Mouse (Mus musculus) layer of hippocampus, adult 9-11 months (tissue): Measurements from ENCODE around the gene Gm5447.

Source experiments
- DNase-seq: peaks from one replicate; pipeline ENCODE4 v3.0.0; 2022

The Gm5447 gene

GRCm38 (mm10) chr13:30987686-30988085 is 13.7 kb downstream of the Gm5447 start:
- no peak for DNase-seq

GRCm38 (mm10) chr13:30989710-30990109 is 15.7 kb downstream of the Gm5447 start:
- DNase-seq, result no peak

GRCm38 (mm10) chr13:30990233-30990632 is 16.2 kb downstream of the Gm5447 start:
- DNase-seq, result no peak

- DNase-seq, result peak; percentile 49
Measured at GRCm38 (mm10) chr13:30993819-30994218, 19.8 kb downstream of the Gm5447 start.

- no peak for DNase-seq
Measured at GRCm38 (mm10) chr13:30994249-30994858, 20.4 kb downstream of the Gm5447 start.

GRCm38 (mm10) chr13:30997526-30998253 is 23.7 kb downstream of the Gm5447 start:
- DNase-seq, result no peak

GRCm38 (mm10) chr13:30999799-31000198 is 25.8 kb downstream of the Gm5447 start:
- no peak for DNase-seq

- no peak for DNase-seq
Measured at GRCm38 (mm10) chr13:31004458-31004857, 30.5 kb downstream of the Gm5447 start.

- no peak for DNase-seq
Measured at GRCm38 (mm10) chr13:31004995-31005394, 31.0 kb downstream of the Gm5447 start.

- no peak for DNase-seq
Measured at GRCm38 (mm10) chr13:31017545-31017944, 43.5 kb downstream of the Gm5447 start.

GRCm38 (mm10) chr13:31021514-31021913 is 47.5 kb downstream of the Gm5447 start:
- DNase-seq, result no peak

GRCm38 (mm10) chr13:31021927-31022326 is 47.9 kb downstream of the Gm5447 start:
- no peak for DNase-seq

- DNase-seq, result no peak
Measured at GRCm38 (mm10) chr13:31023664-31024063, 49.7 kb downstream of the Gm5447 start.
